Mouse (Mus musculus) lung, postnatal 25 days (tissue): ENCODE measurements around the gene 4921530L21Rik.

Experiments
- DNase-seq: peaks from one replicate; pipeline ENCODE4 v3.0.0; 2022; ENCODE audit warnings: low spot score

Gene 4921530L21Rik

DNA sequence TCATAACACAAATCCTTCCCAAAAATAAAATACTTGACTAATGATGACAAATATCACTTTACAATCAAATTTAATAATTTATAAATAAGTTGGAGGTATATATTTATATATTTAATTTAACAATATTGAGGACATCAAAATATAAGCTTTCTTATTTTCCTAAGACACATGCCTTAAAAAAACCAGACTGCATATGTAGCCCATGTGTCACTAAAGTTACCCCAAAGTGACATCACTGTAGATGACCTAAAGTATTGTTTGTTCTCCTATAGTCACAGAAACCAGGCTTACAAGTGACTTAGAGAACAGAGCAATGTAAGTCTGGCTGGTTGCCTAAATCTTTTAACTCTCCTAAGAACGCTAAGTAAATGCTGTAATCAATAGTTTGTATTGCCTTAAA, at the start of gene 4921530L21Rik:
4921530L21Rik (plus strand) TSS at position 301 of the 400 bp plus-strand sequence.
- no peak for DNase-seq

DNA sequence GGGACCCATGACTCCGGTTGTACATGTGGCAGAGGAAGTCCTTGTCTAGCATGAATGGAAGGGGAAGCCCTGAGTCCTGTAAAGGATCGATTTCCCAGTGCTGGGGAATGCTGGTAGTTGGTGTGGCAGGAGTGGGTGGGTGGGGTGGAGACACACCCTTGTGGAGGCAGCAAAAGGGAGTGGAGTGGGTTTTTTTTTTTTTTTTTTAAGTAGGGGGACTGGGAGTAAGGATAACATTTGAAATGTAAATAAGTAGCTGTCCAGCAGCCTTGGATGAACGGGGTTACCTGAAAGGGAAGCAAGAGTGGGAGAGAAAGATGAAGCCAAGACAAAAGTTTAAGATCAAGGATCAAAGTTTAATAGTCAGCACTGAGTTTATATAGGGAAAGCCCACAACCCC, 47.2 kb upstream of the 4921530L21Rik start:
- DNase-seq: no peak

DNA sequence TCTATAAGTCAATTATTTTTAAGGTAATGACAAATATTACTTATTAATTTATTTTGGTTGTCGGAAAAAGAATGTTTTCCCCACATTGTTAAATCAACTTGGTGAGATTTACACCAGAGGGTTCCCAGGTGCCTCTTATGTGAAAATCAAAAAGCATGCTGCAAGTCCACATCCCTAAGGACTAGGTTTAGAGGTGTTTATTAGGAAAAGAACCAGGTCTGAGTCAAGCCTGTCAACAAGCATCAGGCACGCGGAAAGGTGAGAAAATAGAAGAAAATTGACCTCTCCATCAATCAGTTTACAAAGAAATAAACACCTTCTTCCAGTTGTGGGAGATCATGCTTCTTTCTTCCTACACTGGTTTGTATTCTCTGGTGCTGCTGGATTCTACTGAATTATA, 18.1 kb upstream of the 4921530L21Rik start:
- DNase-seq: no peak

DNA sequence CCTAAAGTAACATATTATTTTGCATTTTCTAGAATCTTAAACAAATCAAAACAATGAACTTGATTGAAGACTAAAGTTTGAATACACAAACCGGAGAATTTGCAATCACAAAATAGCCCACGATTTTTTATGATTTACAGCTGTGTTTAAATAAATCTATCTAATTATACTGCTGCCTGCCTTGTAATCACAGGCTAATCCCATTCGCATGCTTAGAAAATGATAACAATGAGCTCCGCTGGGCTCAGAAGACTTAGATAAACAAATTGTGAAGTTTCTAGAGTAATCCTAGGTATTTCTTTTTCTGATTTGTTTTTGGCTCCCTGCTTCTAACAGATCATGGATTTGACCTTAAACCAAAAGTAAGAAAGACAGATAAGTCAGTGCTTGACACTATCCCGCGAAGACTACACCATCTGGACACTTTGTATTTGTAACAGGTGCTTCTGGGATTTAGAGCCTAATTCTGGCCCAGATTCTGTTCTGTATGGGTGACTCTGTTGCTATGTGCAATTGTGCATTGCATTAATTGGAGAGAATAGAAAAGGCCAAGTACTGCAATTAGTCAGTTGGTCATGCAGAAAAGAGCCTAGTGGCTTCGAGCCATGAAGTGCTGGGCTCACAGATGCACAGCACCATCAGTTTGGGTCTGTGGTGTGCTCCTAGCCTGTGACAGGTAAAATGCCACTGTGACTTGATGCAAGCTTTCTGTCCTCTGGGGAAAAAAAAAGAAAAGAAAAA, 15.2 kb upstream of the 4921530L21Rik start:
- DNase-seq: no peak

DNA sequence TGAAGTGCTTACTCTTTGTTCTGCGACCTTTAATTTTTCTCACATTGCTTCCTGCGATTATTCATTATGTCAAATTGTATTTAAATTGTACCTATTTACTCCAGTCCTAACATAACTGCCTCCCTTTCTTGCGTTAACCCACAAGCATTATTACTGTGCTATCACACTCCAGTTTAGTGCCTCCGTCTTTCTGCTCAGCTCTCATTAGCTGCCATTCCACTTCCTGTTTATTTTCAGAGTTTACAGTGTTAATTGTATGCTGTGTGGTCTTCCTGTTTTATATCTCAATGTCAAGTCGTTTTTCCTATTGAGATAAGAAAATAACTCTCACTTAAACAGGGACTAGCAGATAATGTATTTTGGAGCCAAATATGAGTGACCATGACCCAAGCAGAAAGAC, 9.0 kb upstream of the 4921530L21Rik start:
- DNase-seq: no peak

DNA sequence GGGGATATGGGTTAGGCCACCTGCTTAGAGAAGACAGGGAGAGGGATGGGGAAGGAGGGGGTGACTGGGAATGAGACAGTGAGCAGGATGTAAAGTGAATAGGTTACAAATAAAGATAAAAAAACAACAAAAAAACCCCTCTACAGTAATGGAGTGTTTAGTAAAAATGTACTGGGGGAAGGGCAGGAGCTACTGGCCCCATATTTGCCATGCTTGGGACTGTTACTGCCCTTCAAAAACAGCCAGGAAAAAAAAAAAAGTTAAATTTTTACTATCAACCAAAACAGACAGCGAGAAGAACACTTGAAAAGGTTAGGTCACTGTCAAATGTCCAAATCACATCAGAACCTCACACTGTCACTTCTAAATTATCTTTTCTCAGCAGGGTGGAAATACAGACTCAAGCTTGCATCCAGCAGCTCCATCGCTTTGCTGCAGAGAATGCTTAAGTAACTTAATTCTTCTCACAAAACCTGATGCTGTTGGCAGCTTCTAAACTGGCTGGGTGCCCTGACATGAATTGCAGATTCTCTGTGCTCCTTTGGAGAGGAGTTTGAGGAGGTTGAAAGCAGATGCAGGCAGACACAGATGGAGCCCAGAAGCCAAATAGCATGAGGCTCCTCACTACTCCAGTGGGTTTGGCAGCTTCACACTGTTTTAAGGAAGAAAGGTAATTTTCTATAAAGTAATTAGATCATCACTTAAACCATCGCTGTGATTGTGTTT, 4.1 kb upstream of the 4921530L21Rik start:
- no peak for DNase-seq

DNA sequence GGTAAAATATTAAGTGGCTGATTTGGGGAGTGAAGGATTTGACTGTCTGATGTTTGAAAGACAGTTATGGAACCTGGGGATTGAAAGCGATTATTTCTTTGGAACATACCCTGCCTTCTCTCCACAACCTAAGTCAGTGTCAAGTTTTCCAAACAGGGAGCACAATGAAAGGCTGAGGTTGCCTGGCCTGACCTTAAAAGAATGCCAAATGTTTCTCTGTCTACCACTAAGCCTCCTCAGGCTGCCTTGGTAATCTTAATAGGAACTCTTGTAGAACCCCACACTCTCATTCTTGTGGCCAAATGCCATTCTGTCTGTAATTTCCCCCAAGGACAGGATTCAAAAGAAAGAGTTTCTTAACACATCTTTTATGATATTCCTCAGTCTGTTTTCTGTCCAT, 3.5 kb upstream of the 4921530L21Rik start:
- no peak for DNase-seq

DNA sequence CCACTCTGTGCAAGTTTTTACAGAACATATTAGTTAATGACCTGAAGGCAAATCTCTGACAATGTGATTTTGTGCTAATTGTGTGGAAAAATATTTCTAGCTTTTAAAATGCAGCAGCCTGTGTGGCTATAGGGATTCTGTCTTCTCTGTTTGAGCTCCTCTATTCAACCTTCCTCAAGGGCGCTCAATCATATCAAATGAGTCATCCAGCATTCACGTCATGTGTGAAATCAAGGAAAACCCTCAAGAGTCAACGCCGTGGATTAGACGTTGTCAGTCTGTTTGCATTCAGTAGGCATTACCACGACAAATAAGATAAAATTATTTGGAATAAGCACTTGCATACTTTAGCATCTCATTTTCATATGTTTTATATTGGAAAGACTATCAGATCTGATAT, 18.4 kb downstream of the 4921530L21Rik start:
- DNase-seq: no peak

DNA sequence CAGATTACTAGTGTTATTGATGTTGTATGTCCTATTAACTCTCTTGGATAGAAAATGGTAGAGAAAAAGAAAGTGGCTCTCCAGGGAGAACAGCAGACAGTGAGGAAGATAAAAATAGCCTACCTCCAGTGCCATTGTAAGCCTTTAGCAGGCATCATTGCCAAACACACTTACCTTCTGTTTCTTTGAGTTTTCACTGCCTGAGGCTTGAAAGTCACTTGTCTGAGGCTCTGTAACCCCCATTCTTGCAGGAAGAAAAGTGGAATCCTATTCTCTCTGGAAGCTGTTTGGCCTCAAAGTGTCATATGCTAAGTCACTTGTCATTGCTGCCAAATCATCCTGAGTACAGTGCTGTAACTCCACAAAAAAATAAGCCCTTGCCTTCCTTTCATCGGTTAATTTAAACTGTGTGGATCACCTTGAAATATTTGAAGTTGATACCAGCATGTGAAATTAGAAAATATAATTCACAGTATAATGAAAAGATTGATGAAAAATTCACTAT, 23.6 kb downstream of the 4921530L21Rik start:
- DNase-seq: no peak

DNA sequence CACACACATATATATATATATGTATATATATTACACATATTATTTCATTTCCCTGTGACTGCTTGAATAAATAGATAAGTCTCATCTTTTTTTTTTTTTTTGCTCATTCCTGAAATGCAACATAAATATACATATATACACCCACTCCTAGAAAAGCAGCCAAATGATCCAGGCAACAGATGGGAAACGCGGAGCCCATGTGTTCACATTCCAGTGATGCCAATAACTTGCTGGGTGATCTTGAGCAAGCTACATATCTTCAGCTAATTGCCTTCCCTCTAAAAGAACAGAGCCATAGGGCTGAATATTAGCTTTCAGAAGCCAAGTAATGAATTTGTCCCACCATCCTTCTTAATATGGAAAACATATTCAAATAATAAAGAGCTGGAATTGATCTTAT, 32.2 kb downstream of the 4921530L21Rik start:
- DNase-seq: no peak

DNA sequence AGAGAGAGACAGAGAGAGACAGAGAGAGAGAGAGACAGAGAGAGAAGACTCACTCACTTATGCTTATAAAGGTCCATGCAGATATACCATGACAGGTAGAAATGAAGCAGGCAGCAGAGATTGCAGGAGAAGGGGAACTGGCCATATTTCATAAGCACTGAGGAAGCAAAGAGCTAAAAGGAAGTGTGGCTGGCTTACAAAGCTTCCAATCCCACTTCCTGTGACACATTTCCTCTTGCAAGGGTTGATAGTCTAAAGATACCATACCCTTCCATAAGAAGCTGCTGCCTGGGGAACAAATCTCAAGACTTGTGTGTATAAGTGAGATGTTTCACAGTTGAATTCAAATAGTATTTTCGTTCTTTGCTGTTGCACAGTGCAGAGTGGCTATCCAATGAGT, 45.7 kb downstream of the 4921530L21Rik start:
- no peak for DNase-seq

DNA sequence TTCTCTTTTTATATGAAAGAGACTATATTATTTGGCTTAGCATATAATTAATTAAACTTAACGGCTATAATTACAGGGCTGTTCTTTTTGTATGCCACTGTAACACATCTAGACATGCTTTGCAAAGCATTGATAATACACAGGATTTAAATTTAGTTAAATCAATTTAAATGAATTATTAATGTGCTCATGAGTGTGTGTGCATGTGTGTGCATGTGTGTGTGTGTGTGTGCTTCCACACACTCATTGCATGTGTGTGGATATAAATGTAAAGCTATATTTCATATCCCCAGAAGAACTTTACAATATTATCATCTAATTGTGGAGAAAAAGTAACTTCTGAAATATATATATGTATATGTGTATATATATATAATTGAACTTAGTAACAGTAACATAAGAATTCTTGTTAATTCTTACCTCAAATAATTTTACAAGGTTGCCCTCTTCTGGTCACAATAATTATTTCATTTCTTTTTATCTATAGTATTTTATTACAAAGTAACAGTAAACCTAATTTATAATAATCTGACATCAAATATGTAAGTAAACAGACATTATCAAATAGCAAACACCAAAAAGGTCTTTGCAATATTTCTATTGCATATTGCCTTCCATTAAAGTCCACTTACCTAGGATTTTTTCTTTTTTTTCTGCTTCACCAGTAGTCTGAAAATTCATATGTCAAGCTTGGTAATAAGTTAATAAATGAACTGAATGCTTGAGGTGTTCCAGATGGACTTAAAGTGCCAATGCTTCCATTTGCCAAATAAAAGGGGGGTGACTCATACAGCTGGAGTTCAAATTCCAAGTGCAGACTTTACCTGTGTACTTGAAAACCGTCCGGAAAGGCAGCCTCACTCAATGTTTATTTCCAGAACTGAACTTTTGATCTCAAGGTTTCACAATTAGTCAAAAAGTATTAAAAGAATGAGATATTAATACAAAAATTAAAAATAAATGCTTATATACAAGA, 47.0 kb downstream of the 4921530L21Rik start:
- DNase-seq: no peak
